Mouse (Mus musculus): Measurements from ENCODE around the gene Gpr132. TPM values are rescaled to one million over a fixed set of nuclear protein-coding genes. Genes with fewer than 3 reads are reported as not detected.

Gpr132 gene
- polyA plus RNA-seq (2017; shearing (Covaris generic)) = 286 TPM

GRCm38 (mm10) chr12:112868178-112869087, at the start of gene Gpr132:
Gene Gpr132, minus strand, starts transcription at chr12:112868228.

GRCm38 (mm10) chr12:112829244-112829864, 38.7 kb downstream of the Gpr132 start, which contains the start of gene Cdca4:
Gene Cdca4, minus strand, starts transcription at chr12:112829423.

GRCm38 (mm10) chr12:112808587-112809364, 59.3 kb downstream of the Gpr132 start, which contains the start of gene Clba1:
Gene Clba1, plus strand, starts transcription at chr12:112808937.

GRCm38 (mm10) chr12:112801864-112802846, 65.9 kb downstream of the Gpr132 start, which contains the start of gene Ahnak2:
Gene Ahnak2, minus strand, starts transcription at chr12:112802657.

Other genes with a start within 250 kb of the Gpr132 start
- 1.7 TPM for gene Adssl1, start 248.2 kb downstream of the Gpr132 start, polyA plus RNA-seq (2017; shearing (Covaris generic))
- gene Siva1, start 223.5 kb downstream of the Gpr132 start, polyA plus RNA-seq (2017; shearing (Covaris generic)) = 28.5 TPM
- 133 TPM for gene Akt1, start 193.3 kb downstream of the Gpr132 start, polyA plus RNA-seq (2017; shearing (Covaris generic))
- gene Zbtb42, start 189.4 kb downstream of the Gpr132 start, polyA plus RNA-seq (2017; shearing (Covaris generic)) = 5.2 TPM
- 17.1 TPM for gene Cep170b, start 147.8 kb downstream of the Gpr132 start, polyA plus RNA-seq (2017; shearing (Covaris generic))
- gene Pld4, start 107.6 kb downstream of the Gpr132 start, polyA plus RNA-seq (2017; shearing (Covaris generic)) = 0.68 TPM
- not detected for gene Ahnak2, start 65.6 kb downstream of the Gpr132 start, polyA plus RNA-seq (2017; shearing (Covaris generic))
- 0.50 TPM for gene Clba1, start 59.3 kb downstream of the Gpr132 start, polyA plus RNA-seq (2017; shearing (Covaris generic))
- 37.7 TPM for gene Cdca4, start 38.8 kb downstream of the Gpr132 start, polyA plus RNA-seq (2017; shearing (Covaris generic))
- gene Jag2, start 61.5 kb upstream of the Gpr132 start, polyA plus RNA-seq (2017; shearing (Covaris generic)) = 1.8 TPM
- gene Nudt14, start 73.9 kb upstream of the Gpr132 start, polyA plus RNA-seq (2017; shearing (Covaris generic)) = 33.1 TPM
- gene Btbd6, start 108.3 kb upstream of the Gpr132 start, polyA plus RNA-seq (2017; shearing (Covaris generic)) = 67.8 TPM
- gene Brf1, start 132.5 kb upstream of the Gpr132 start, polyA plus RNA-seq (2017; shearing (Covaris generic)) = 191 TPM
- 26.2 TPM for gene Pacs2, start 146.3 kb upstream of the Gpr132 start, polyA plus RNA-seq (2017; shearing (Covaris generic))
- not detected for gene Tex22, start 206.3 kb upstream of the Gpr132 start, polyA plus RNA-seq (2017; shearing (Covaris generic))
- 33.3 TPM for gene Mta1, start 230.1 kb upstream of the Gpr132 start, polyA plus RNA-seq (2017; shearing (Covaris generic))